Mouse (Mus musculus) left cerebral cortex, adult 2 months (tissue): Measurements from ENCODE around the gene Hrh2. TPM values are rescaled to one million over a fixed set of nuclear protein-coding genes. Genes with fewer than 3 reads are reported as not detected.

ENCODE experiments used
- DNase-seq, 2 experiments: peaks; one replicate each; pipeline ENCODE4 v3.0.0; 2021 to 2022; ENCODE audit warnings: low spot score in 2 of 2, mixed read lengths in 1 of 2; ENCODE audit errors: extremely low spot score in 1 of 2
- H3K27ac ChIP-seq: fragments of 200-600 bp; 2 replicates; pipeline ENCODE4 v1.8.1; 2022
- H3K4me3 ChIP-seq: fragments of 200-600 bp; 2 replicates; pipeline ENCODE4 v1.8.1; 2022
- CTCF ChIP-seq: fragments of 200-600 bp; IDR thresholded peaks from 2 replicates; pipeline ENCODE4 v1.8.1; 2022; ENCODE audit warnings: antibody characterized with exemption, mild to moderate bottlenecking, moderate library complexity
- intact Hi-C: fragments of 180-260 bp; cut with DNase I; formaldehyde crosslinking; loops from one replicate; pipeline ENCODE4 v1.15.1; 2025
- total RNA-seq, 2 experiments: library from RNA; stranded (reverse); gene quantifications; 2 replicates each; pipeline ENCODE4 v1.2.3; 2021

Gene Hrh2
- total RNA-seq, 2 experiments from 2014 or later = 14.6 to 17.5 TPM

DNA sequence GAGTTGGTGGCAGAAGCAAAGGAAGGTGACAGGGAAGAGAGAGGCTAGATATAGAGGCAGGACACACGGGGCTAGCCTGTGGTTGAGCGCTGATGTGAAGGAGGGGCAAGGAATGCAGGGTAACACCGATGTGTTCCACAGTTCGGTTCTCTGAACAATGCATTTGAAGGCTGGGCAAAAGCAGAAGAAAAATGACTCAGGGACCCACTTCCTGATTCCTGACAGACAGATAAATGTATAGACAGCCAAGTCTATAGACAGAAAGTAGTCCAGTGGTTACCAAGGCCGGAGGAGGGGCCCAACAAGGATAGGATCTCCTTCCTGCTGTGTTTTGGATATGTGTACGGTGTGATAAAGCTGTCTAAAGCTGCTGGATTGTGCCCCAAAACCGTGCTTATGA, 13.3 kb downstream of the Hrh2 start:
- H3K27ac ChIP-seq = no peak overlapping the region; the same call in none of the 2 replicates
- TF ChIP-seq CTCF = no peak
- H3K4me3 ChIP-seq = no peak overlapping the region
- DNase-seq = no peak
- intact Hi-C loops = no loop called here

DNA sequence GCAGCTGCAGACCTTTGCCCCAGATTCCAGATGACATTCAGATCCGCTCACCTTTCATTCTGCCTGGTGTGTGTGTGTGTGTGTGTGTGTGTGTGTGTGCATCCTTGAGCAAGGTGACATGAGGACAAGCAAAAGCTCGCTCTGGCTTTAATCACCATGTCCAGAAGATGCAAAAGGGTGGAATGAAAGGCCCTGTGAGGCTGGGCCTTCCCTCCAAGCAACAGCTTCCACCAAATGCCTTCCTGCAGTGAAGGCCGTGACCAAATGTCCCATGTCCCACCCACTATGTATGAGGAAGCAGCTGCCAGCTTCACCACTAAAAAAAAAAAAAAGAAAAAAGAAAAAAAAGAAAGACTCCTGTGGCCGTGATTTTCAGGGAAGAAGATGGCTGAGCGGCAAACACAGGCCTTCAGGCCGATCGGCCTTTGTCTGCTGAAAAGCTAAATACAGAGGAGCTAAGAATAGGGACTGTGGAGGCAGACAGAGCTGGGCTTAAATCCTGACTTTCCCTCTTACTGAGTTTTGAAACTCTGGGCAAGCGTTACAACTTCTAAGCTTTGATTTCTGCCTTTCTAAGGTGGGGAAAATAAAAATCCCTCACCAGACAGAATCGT, 14.3 kb downstream of the Hrh2 start:
- TF ChIP-seq CTCF = no peak
- intact Hi-C loops = no loop called here
- DNase-seq = no peak
- H3K4me3 ChIP-seq = no peak overlapping the region
- H3K27ac ChIP-seq = peak overlapping the region; percentile 80

DNA sequence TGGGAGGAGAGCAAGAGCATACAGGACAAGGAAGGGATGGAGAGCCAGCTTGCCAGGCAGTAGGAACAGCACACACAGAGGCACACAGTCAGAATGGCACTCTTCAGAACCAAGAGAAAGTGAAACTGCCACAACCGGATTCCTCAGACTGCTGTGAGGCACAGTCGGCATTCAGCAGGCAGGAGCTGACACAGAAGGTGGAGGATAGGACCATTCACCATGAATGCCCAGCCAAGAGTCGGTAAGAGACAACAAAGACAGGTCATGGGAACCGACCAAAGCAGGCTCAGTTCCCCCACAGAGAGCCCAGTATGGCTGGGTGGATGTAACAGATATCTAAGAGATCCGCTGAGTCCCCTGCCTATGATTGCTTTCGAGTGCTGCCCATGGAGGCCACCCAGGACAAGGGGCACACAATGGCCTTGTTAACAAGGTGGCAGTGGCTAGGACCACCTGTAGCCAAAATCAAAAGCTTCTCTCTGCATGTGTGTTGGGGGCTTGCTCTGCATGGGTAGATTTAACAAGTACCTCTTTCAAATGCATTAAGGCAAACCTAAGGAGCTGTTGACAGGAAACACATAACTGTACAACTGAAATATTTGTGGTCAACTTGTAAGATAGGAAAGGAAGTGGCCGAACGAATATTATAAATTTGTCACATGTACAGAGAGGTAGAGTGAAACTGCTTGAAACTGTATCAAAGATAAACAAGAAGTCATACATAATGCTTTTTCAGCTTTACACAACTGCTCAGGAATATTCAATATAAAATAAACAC, 17.7 kb downstream of the Hrh2 start:
- no peak for TF ChIP-seq CTCF
- Histone ChIP-seq H3K27ac (no peak overlapping the region), H3K4me3 (no peak overlapping the region)
- DNase-seq = no peak
- intact Hi-C loops = no loop called here

DNA sequence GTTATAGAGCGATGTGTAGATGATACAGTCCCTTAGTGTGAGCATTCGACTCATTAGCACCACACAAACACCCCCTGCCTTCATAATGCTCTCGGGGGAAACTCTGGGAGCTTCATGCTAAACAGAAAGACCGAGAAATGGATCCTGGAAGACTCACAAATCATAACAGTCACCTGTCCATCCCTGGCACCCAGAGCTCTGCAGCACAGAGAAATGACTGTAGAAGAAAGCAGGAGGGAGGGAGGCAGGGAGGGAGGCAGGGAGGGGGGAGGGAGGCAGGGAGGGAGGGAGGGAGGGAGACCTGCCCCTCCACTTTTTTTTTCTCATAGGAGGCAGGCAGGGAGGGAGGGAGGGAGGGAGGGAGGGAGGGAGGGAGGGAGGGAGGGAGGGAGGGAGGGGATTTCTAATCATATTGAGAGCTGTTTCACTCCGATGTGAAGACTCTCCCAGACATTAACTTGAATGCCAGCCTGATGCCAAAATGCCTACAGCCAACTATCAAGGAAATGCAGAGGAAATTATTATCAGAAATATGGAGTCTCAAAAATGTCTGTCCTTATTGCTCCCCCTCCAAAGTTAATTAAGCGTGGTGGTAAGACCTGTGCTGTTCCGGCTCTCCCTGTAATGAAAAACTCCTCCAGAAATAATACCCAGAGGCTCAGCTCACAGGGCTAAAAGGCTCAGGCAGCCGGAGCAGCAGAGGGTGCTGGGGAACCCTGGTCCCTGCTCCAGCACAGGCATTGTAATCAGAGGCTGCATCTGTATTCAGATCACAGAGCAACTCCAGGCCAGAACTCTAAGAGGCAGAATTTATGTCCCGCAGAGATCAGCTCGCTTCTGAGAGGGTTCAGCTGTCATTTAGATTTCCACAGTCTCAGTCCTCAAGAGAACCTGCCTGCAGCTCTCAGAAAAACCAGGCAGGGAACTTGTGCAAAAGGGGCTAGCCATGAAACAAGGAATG, 19.9 kb downstream of the Hrh2 start:
- Histone ChIP-seq H3K4me3 (no peak overlapping the region), H3K27ac (no peak overlapping the region)
- TF ChIP-seq CTCF = no peak
- no peak for DNase-seq
- intact Hi-C loops = no loop called here

DNA sequence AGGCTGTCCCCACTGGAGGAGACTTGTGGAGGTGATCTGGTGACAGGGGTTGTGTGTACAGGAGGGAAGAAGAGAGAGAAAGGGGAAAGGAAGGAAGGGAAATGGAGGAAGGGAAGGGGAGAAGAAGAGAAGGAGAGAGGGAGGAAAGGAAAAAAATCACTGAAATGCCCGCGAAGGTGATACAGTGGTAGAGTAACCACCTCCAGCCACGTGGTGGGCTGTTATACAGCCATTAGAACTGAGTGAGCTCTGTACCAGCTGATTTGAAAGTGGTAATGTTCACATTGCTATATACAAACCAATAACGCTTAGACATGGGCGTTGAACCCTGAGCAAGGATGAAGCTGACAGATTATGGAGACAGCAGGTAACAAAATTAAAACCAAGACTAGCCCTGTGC, 20.6 kb downstream of the Hrh2 start:
- no peak overlapping the region for H3K27ac ChIP-seq
- no peak for TF ChIP-seq CTCF
- intact Hi-C loops = no loop called here
- H3K4me3 ChIP-seq = no peak overlapping the region
- no peak for DNase-seq

DNA sequence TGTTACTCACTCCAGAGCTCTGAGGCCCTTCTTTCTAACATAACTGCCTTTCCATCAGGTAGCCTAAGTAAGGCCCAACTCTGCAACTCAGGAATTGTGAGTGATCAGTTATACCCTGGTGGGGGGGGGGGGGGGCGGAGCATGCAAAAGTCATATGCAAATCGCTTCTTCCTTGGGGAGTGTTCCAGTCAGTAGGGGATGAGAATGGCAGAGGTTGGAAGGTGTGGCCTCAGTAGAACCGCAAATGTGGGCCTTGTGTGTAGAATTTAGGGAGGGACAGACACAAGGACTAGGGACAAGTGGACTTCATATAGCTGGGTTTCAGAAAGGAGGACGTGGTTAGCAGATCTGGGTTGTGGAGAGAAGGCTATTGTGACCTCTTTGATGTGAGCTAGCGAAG, 23.3 kb downstream of the Hrh2 start:
- intact Hi-C loops = no loop called here
- TF ChIP-seq CTCF = no peak
- H3K27ac ChIP-seq = no peak overlapping the region
- no peak for DNase-seq
- no peak overlapping the region for H3K4me3 ChIP-seq

DNA sequence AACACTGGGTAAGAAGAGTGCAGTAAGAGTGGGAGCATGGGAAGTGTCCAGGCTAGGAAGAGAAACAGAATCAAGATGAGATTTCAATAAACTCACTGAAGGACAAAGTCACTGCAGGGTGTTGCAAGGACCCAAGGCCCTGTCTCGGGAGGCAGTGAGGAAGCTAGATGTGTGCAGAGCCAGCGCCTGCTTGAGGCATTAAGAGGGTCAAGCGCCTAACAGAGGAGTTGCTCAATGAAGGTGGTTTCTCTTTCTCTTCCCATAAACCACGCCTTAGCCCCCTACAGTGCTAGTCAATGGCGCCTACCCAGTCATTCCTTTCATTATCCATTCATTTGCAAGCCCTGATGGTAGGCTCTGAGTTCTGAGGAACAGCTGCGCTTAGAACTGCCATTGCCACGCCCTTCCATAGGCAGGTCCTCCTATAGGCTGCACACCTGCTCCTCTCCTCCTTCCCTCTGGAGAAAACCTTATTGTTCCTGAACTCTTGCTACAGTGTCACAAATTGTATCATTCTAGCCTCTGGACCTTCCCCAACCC, 23.9 kb downstream of the Hrh2 start:
- Histone ChIP-seq H3K4me3 (no peak overlapping the region), H3K27ac (no peak overlapping the region)
- no peak for TF ChIP-seq CTCF
- intact Hi-C loops = no loop called here
- DNase-seq = no peak

DNA sequence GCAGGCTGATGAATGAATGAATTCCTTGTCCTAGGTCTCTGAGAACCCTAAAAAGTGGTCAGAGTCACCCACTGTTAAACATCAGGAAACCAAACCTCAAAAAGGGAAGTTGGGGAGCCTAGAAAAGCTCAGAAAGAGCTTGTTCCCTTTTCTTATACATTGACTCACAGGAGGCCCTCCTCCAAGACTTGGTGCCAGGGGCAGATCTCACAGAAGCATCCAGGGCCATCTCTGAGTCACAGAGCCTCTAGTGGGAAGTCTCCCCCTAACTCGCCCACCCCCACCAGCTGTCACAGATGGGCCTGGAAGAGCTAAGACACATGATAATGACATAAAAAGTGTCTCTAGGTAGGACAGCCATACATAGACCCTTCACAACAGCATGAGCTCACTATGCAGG, 26.4 kb downstream of the Hrh2 start:
- Histone ChIP-seq H3K27ac (peak overlapping the region; percentile 28), H3K4me3 (no peak overlapping the region)
- peak; percentile 41 to 72 for DNase-seq
- no peak for TF ChIP-seq CTCF
- intact Hi-C loops = loop anchor here (1.0 kb wide), 1 partner anchor 43 kb away; no protein-coding TSS in a partner anchor

DNA sequence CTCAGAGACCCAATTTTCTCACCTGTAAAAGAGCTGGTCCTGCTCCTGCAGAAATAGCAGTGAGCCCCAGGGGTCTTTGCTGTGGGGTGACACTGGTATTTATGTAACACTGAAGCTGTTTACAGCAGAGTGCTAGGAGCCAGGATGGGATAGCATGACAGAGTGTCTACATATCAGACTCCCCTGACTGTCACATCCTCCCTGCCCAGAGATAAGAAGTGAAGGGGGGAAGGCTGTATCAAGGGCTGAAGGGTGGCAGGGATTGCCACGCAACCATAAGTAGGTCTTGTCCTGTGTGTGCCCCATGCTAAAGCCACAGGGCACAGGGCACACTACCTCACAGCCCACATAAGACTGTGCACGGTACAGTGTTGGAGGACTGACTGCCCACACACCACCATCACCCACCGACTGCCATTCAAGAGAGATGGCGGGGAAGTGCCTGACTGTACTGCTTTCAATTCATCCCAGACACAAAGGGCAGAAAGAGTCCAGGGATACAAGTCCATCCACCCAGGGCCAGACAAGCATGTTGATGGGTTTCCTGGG, 29.8 kb downstream of the Hrh2 start:
- Histone ChIP-seq H3K27ac (peak overlapping the region; percentile 19; the same call in 1 of the 2 replicates), H3K4me3 (no peak overlapping the region)
- no peak for DNase-seq
- no peak for TF ChIP-seq CTCF
- intact Hi-C loops = no loop called here

DNA sequence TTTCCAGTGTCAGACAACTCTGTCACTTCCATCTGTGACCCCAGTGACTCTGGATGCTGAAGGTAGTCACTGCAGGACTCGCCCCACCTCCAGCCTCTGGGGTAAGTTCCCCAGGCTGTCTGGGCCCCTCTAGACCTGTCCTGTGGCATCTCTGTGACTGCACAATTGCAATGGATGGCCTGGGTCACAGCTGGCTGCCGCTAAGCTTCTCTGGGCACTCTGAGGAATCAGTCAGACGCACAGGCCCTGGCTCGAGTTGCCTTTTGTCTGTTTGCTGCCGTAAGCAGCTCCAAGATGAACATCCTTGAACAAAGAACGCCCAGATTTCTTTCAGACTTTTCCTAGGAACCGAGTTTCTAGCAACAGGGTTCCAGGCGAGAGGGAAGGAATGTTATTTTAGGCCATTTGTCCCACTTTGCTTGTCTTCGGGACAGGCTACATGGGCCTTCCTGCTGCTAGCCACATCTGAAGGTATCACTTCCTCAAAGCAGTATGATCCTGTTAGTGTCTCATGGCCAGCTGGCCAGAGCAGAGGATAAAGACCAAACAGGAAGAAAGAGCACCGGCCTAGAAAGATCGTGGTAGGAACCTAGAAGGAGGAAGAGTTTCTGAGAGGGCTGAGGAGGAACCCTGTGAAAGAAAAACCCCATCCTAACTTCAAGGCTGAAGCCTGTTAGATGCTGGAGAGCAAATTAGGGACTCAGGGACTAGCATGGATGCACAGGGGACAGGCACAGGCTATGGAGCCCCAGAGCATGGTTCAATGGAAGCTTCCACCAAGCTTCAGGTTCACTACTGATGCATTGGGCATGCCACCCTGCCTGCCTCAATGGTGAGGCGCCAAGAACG, 31.2 kb downstream of the Hrh2 start:
- intact Hi-C loops = no loop called here
- Histone ChIP-seq H3K27ac (peak overlapping the region; percentile 57), H3K4me3 (no peak overlapping the region)
- no peak for DNase-seq
- no peak for TF ChIP-seq CTCF
